Mouse (Mus musculus) ES-E14 (cell line): ENCODE measurements around the gene 1300017J02Rik. TPM values are rescaled to one million over a fixed set of nuclear protein-coding genes. Genes with fewer than 3 reads are reported as not detected.
A peak's percentile ranks its signal among the peaks of the same experiment; 100 is the strongest.

Experiments used
- DNase-seq: peaks from one replicate; pipeline ENCODE4 v3.0.0-alpha.2; 2013; ENCODE audit warnings: low read depth, low spot score
- H3K27ac ChIP-seq: 2 replicates; pipeline ENCODE4 v1.5.1; 2012; ENCODE audit warnings: low read depth, mild to moderate bottlenecking, low read length, moderate library complexity, mixed read lengths; ENCODE audit not compliant: poor library complexity, insufficient read depth, severe bottlenecking
- H3K36me3 ChIP-seq: 2 replicates; pipeline ENCODE4 v1.6.1; 2012; ENCODE audit warnings: mild to moderate bottlenecking, low read length, moderate library complexity, mixed read lengths; ENCODE audit not compliant: control insufficient read depth, poor library complexity, insufficient read depth, severe bottlenecking
- H3K4me1 ChIP-seq, 2 experiments: fragments of 150-350 bp in 1 of 2; sonication (generic) in 1 of 2; 2 replicates each; pipeline ENCODE4 v1.6.1; 2012; ENCODE audit warnings: low read length in 2 of 2, mild to moderate bottlenecking in 1 of 2, mixed read lengths in 1 of 2; ENCODE audit not compliant: control insufficient read depth in 2 of 2, insufficient read depth in 2 of 2, poor library complexity in 1 of 2
- H3K4me3 ChIP-seq, 2 experiments: fragments of 150-350 bp in 1 of 2; sonication (generic) in 1 of 2; 2 replicates each; pipeline ENCODE4 v1.5.1; 2012; ENCODE audit warnings: low read length in 2 of 2, low read depth in 1 of 2, mild to moderate bottlenecking in 1 of 2, mixed read lengths in 1 of 2; ENCODE audit not compliant: insufficient read depth in 1 of 2, poor library complexity in 1 of 2, severe bottlenecking in 1 of 2
- H3K9ac ChIP-seq: 2 replicates; pipeline ENCODE4 v1.6.1; 2012; ENCODE audit warnings: low read depth, mild to moderate bottlenecking, low read length, mixed read lengths; ENCODE audit not compliant: poor library complexity, insufficient read depth, severe bottlenecking
- H3K9me3 ChIP-seq: fragments of 150-350 bp; sonication (generic); 2 replicates; pipeline ENCODE4 v1.6.1; 2012; ENCODE audit warnings: low read depth, mild to moderate bottlenecking, low read length; ENCODE audit not compliant: control insufficient read depth, insufficient read depth
- CHD2 ChIP-seq: IDR thresholded peaks from 2 replicates; pipeline ENCODE4 v1.6.1; 2014; ENCODE audit warnings: mild to moderate bottlenecking, low read depth, low read length, inconsistent platforms
- HCFC1 ChIP-seq: IDR thresholded peaks from 2 replicates; pipeline ENCODE4 v1.6.1; 2012; ENCODE audit warnings: low read length, inconsistent platforms, borderline replicate concordance; ENCODE audit not compliant: insufficient read depth
- MAFK ChIP-seq: IDR thresholded peaks from 2 replicates; pipeline ENCODE4 v1.6.1; 2014; ENCODE audit warnings: mild to moderate bottlenecking, low read depth, low read length, inconsistent platforms; ENCODE audit not compliant: insufficient read depth
- ZC3H11A ChIP-seq: IDR thresholded peaks from 2 replicates; pipeline ENCODE4 v1.6.1; 2012; ENCODE audit warnings: low read depth, mild to moderate bottlenecking, inconsistent platforms, low read length, borderline replicate concordance
- ZNF384 ChIP-seq: IDR thresholded peaks from 2 replicates; pipeline ENCODE4 v1.6.1; 2012; ENCODE audit warnings: low read depth, low read length, inconsistent platforms
- in situ Hi-C, 2 experiments: fragments of 600-800 bp; cut with MboI; formaldehyde crosslinking; loops; one replicate each; pipeline ENCODE4 v1.15.1; 2025; ENCODE audit warnings: low sequenced_read_pairs in 2 of 2, inconsistent platforms in 1 of 2; ENCODE audit not compliant: unreplicated experiment in 2 of 2
- total RNA-seq: library from RNA; depleted of rRNA; stranded (reverse); fragments of 300-350 nt; gene quantifications from 2 replicates; pipeline ENCODE4 v1.2.3, GENCODE M21; 2012

1300017J02Rik gene
- total RNA-seq, 1 experiment = 3.1 TPM

DNA sequence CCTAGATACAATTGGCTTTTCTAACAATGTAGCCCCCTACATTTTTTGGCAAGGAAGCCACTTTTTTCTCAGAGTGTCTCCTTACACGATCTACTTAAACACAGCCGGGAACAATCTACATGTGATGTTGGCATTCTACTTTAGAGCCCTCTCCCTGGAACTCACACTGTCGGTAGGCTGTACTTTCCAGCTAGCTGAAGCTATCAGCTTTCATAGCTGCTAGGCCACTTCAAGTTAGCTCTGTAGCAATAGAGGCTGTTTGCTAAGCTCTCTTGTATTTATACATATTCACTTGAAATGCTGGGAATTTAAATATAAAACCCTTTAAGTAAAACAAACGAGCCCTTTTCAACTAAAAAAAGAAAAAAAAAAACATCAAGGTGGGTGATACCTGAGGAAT, 2.6 kb downstream of the 1300017J02Rik start:
- H3K4me1 ChIP-seq = peaks cover 0 to 8% of the 10 kb centered on the region in 2 experiments; a peak in 2 of 4 replicates
- H3K4me3 ChIP-seq = no peak overlapping the region
- no peak for DNase-seq

DNA sequence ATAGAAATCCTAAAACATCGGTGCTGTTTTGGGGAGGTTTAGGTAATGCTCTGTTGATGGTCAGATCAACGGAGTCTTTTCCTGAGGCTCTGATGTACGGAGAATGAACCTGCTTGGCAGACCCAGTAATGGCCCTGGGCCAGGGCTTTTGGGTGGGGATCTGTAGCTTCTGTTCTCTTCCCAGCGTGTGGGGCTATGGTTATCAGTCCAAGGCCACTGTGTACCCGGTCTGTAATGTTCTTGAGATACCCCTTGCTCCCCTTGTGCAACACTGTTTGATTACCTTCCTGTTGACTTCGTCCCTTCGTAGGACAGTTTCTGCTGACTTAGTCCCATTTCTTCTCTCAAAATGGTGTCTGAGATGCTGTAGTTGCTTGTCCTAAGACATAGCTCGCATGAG, 3.8 kb downstream of the 1300017J02Rik start:
- no peak overlapping the region for H3K27ac ChIP-seq

More for the DNA sequence above, 2.6 kb downstream of the 1300017J02Rik start:
- no peaks in the 10 kb centered on the region for H3K9me3 ChIP-seq
- H3K36me3 ChIP-seq = peaks cover 3% of the 10 kb centered on the region
- no peak overlapping the region for H3K9ac ChIP-seq
- no peak for TF ChIP-seq ZC3H11A
- no peak for TF ChIP-seq CHD2
- H3K27ac ChIP-seq = no peak overlapping the region
- in situ Hi-C loops = loop anchor here in 1 of 2 experiments (5.0 kb wide), 1 partner anchor 75 kb away; no protein-coding TSS in a partner anchor

DNA sequence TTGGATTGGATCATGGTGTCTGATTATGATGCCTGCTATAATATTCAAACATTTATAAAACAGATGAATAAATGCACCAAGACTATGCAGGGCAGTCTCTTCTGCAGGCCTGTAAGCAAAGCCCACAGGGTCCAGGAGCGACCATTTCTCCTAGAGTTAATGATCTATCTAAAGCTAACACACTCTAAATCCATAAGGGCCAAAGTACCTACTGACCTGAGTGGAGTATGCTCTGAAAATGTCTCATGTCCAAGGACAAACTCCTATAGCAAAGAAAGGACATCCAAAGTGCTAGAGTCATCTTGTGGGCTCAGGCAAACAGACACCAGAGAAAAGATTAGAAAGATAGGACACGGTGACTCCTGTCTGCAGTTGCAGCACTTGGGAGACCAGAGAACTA, 10.4 kb downstream of the 1300017J02Rik start:
- Histone ChIP-seq H3K27ac (no peak overlapping the region), H3K36me3 (no peaks in the 10 kb centered on the region), H3K4me3 (no peak overlapping the region), H3K4me1 (no peaks in the 10 kb centered on the region), H3K9me3 (no peaks in the 10 kb centered on the region), H3K9ac (no peak overlapping the region)
- DNase-seq = no peak
- TF ChIP-seq CHD2 (no peak), ZNF384 (no peak), HCFC1 (no peak), MAFK (no peak), ZC3H11A (no peak)
- in situ Hi-C loops = no loop called here

More for the DNA sequence above, 3.8 kb downstream of the 1300017J02Rik start:
- no peak for DNase-seq
- Histone ChIP-seq H3K9me3 (no peaks in the 10 kb centered on the region), H3K4me3 (no peak overlapping the region), H3K36me3 (no peaks in the 10 kb centered on the region; the same call in 1 of the 2 replicates), H3K9ac (no peak overlapping the region), H3K4me1 (peaks cover 0 to under 1% of the 10 kb centered on the region in 2 experiments; a peak in 1 of 4 replicates)
- in situ Hi-C loops = loop anchor here in 1 of 2 experiments (5.0 kb wide), 1 partner anchor 74 kb away; no protein-coding TSS in a partner anchor
- TF ChIP-seq CHD2 (no peak), MAFK (no peak), ZNF384 (no peak), HCFC1 (no peak), ZC3H11A (no peak)

DNA sequence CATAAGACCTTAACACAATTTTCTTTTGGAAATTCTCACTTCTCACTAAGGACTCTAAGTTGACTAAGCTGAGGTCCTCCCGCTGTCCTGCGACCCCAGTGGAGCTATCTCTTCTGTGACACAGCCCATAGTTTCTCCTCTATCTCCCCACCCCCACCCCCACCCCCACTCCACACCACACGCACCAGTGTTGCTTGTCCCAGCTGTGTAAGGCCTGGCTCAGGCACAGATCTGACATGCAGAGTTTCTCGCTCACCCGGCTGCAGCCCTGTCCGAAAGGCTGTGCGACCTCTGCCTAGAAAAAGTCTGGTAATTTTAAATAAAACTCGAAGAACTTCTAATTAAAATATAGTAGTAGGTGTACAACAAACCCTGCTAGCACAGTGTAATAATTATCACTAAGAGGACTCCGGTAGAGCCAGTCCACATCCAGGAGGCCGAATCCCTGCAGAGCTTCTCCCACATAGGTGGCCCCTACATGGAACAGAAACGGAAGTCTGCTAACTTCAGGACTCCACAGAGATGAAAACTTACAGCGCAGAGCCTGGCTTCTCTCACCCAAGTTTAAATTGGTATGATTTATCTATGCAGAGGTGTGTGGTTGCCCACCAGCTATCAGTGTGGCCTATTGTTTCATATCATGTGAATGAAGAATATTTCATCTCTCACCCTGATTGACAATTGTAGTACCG, 16.2 kb downstream of the 1300017J02Rik start:
- Histone ChIP-seq H3K9ac (no peak overlapping the region), H3K4me3 (peak overlapping the region in 1 of 2 experiments; percentile 17; a peak in 1 of 4 replicates), H3K27ac (no peak overlapping the region), H3K4me1 (peaks cover 0 to 5% of the 10 kb centered on the region in 2 experiments; a peak in 2 of 4 replicates), H3K36me3 (no peaks in the 10 kb centered on the region), H3K9me3 (no peaks in the 10 kb centered on the region)
- in situ Hi-C loops = no loop called here
- no peak for DNase-seq
- TF ChIP-seq ZNF384 (no peak), MAFK (no peak), CHD2 (no peak), HCFC1 (no peak), ZC3H11A (no peak)
